Mouse (Mus musculus) forebrain, embryonic 11.5 days (tissue): ENCODE results near the gene Scamp4. TPM values are rescaled to one million over a fixed set of nuclear protein-coding genes. Genes with fewer than 3 reads are reported as not detected.

Experiments used
- ATAC-seq: fragments of 200-750 bp; cut with Nextera tagmentation; replicated peaks from 2 replicates; pipeline ENCODE4 v1.8.0; 2017; ENCODE audit warnings: moderate TSS enrichment; ENCODE audit not compliant: low FRiP score
- DNase-seq: peaks from one replicate; pipeline ENCODE4 v3.0.0-alpha.2; 2017; ENCODE audit warnings: low spot score
- H3K27ac ChIP-seq: fragments of 300-500 bp; sonication (generic); 2 replicates; pipeline ENCODE4 v1.5.1; 2014; ENCODE audit warnings: low read depth, low read length
- H3K27me3 ChIP-seq: fragments of 300-500 bp; sonication (generic); 2 replicates; pipeline ENCODE4 v1.6.1; 2014; ENCODE audit warnings: mild to moderate bottlenecking, low read length, mixed read lengths; ENCODE audit not compliant: control insufficient read depth, insufficient read depth
- H3K36me3 ChIP-seq: fragments of 300-500 bp; sonication (generic); 2 replicates; pipeline ENCODE4 v1.6.1; 2014; ENCODE audit warnings: mild to moderate bottlenecking, low read length, moderate library complexity, mixed read lengths; ENCODE audit not compliant: control insufficient read depth, insufficient read depth
- H3K4me1 ChIP-seq: fragments of 300-500 bp; sonication (generic); replicated peaks from 2 replicates; pipeline ENCODE4 v1.6.1; 2014; ENCODE audit warnings: low read length, mixed read lengths; ENCODE audit not compliant: control insufficient read depth, insufficient read depth
- H3K4me2 ChIP-seq: fragments of 300-500 bp; sonication (generic); 2 replicates; pipeline ENCODE4 v1.6.1; 2014; ENCODE audit warnings: low read depth, mild to moderate bottlenecking, low read length, moderate library complexity, mixed read lengths; ENCODE audit not compliant: severe bottlenecking
- H3K4me3 ChIP-seq: fragments of 300-500 bp; sonication (generic); 2 replicates; pipeline ENCODE4 v1.5.1; 2014; ENCODE audit warnings: low read depth, low read length
- H3K9ac ChIP-seq: fragments of 300-500 bp; sonication (generic); 2 replicates; pipeline ENCODE4 v1.6.1; 2014; ENCODE audit warnings: low read length
- H3K9me3 ChIP-seq: fragments of 300-500 bp; sonication (generic); 2 replicates; pipeline ENCODE4 v1.6.1; 2016; ENCODE audit warnings: low read length, mixed read lengths; ENCODE audit not compliant: control insufficient read depth
- WGBS: fragments of 180-500 bp; shearing (Covaris S2); extraction: QIAGEN DNeasy Blood & Tissue Kit; methylation state at CpG from one replicate; pipeline ENCODE4 v1.1.7; 2014; 5-methylcytosine and 5-hydroxymethylcytosine counted together
- polyA plus RNA-seq: library from polyadenylated mRNA; unstranded; fragments of >200 nt; fragmentation: Nextera tagmentation; extraction: Ambion mirVana; gene quantifications from 2 replicates; pipeline ENCODE4 v1.2.1, GENCODE M21; 2014

Scamp4 gene
- polyA plus RNA-seq, 1 experiment from 2014 or later, result 67.7 TPM

DNA sequence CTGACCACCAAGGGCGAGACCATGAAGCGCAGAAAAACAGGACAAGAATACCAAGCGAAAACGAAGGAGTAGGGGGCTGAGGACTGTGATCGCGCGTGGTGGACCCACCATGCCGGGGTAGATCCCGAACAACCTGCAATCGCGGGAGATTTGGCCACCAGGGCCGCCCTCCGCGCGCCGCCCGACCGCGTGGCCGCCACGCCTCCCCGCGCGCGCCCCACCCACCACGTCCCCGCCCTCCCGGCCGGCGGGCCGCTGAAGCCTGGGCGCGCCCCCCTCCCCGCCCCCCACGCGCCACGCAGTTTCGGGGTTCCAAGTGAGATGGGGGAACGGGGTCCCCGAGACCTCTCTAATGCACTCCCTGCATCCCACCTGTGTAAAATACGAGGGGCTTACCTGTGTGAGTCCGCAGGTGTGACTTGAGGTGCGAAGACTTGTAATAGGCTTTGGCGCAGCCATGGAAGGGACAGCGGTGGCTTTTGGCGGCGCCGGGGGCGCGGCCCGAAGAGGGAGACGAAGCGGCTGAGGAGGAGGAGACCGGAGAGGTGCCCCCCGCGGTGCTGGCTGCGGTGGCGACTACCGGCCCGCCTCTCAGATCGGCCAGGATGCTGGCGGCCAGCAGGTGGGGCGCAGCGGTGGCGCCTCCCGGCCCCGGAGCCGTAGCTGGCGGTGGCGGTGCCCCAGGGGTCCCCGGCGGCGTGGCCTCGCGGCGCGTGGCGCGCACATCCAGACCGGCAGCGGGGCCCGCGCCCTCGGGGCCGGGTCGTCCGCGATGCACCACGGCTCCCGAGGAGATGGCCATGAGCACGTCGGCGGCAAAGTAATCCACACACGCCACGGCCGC is 26.1 kb upstream of the Scamp4 start:
- peaks cover 14% of the 10 kb centered on the region; the same call in 1 of the 2 replicates for H3K4me1 ChIP-seq
- ATAC-seq, result peak; percentile 13; the same call in 1 of the 2 replicates
- under 1% methylated on average over 83 of the region's 96 CpGs for WGBS

DNA sequence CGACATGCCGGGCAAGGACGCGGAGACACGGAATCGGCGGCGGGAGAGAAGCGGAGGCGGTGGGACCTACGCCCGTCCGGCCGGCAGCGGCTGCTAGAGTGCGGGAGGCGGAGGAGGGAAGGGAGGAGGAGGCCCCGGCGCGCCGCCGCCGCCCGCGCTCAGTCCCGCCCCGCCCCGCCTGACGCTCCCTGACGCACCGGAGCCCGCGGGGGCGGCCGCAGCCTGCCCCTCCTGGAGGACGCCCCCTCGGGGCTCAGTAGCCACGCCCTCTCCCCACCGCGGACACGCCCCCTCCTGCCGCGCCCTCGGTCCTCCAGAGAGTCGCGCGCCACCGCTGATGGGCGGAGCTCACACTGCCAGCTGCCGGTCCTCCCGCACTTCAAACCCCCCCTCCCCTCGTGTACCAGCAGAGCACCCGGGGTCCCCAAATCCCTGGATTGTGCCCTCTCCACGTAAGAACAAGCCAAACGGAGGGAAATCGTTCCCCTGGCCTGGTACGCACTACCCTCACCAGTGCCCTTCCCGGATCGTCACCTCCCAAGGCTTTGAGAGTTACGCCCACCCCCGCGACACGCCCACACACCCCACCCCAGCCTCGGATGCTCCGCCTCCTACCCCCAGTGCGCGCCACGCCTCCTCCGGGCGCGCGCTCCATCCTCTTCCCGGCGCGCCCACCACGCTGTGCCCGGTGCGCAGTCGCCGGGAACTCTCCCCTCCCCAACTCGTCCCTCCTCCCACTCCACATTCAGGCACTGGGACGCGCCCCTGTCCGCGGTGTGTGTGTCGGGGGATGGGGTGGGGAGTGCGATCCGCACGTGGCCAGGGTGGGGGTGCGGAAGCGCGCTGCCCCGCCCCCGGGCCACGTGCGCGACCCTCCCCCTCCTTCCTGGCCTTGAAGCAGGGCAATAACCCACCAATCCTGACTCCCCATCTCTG is 25.2 kb upstream of the Scamp4 start, which contains the start of gene Klf16:
TSS of gene Klf16 (minus strand) at position 127 of the 936 bp plus-strand sequence.
- Histone ChIP-seq H3K9ac (peak within 1 kb of the TSS; percentile 73), H3K4me3 (peak within 1 kb of the TSS; percentile 72), H3K4me1 (peaks cover 14% of the 10 kb centered on the region; the same call in 1 of the 2 replicates), H3K27me3 (no peaks in the 10 kb centered on the region), H3K9me3 (no peaks in the 10 kb centered on the region), H3K36me3 (no peaks in the 10 kb centered on the region), H3K27ac (peak within 1 kb of the TSS; percentile 77), H3K4me2 (peak within 1 kb of the TSS; percentile 94)
- DNase-seq, result peak; percentile 99
- peak; percentile 84 for ATAC-seq
- WGBS, result under 1% methylated on average over 69 of the region's 97 CpGs

More for the DNA sequence above, 26.1 kb upstream of the Scamp4 start:
- peak overlapping the region; percentile 77 for H3K27ac ChIP-seq
- H3K27me3 ChIP-seq, result no peaks in the 10 kb centered on the region
- H3K9ac ChIP-seq, result peak overlapping the region; percentile 73
- H3K36me3 ChIP-seq, result no peaks in the 10 kb centered on the region
- peak; percentile 84 for DNase-seq
- H3K9me3 ChIP-seq, result no peaks in the 10 kb centered on the region
- H3K4me3 ChIP-seq, result peak overlapping the region; percentile 72
- peak overlapping the region; percentile 94 for H3K4me2 ChIP-seq

- Histone ChIP-seq H3K9ac (peak overlapping the region; percentile 73), H3K27me3 (no peaks in the 10 kb centered on the region), H3K36me3 (no peaks in the 10 kb centered on the region), H3K4me2 (peak overlapping the region; percentile 94), H3K4me1 (peaks cover 14% of the 10 kb centered on the region; the same call in 1 of the 2 replicates), H3K27ac (peak overlapping the region; percentile 77), H3K9me3 (no peaks in the 10 kb centered on the region), H3K4me3 (peak overlapping the region; percentile 72)
- ATAC-seq (peak; percentile 34), DNase-seq (peak; percentile 91)
- under 1% methylated on average over 29 of the region's 29 CpGs for WGBS
Measured at GRCm38 (mm10) chr10:80578131-80578750, 24.4 kb upstream of the Scamp4 start.

DNA sequence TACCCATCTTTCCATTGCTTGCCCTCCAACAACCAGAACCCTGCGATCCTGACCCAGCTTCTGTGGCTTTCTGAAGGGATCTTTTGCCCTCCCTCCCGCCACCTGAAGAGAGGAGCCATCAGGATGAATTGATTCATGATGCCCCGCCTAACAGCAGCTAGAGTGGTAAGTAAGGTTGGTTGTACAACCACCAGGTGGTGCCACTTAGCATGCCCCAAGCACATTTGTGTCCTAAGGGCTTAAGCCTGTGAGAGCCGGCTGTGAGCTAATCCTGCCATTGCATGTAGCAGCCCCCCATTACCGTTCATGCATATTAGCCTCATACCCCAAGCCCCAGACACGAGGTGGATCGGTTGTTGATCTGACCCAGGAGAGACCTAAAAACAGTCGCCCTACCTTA is 23.8 kb upstream of the Scamp4 start:
- ATAC-seq (no peak), DNase-seq (peak; percentile 74)
- 10% methylated on average over 8 of the region's 8 CpGs for WGBS
- Histone ChIP-seq H3K4me2 (no peak overlapping the region), H3K36me3 (no peaks in the 10 kb centered on the region), H3K9me3 (no peaks in the 10 kb centered on the region), H3K27ac (no peak overlapping the region), H3K9ac (no peak overlapping the region), H3K27me3 (no peaks in the 10 kb centered on the region), H3K4me1 (peaks cover 11% of the 10 kb centered on the region; the same call in 1 of the 2 replicates), H3K4me3 (no peak overlapping the region)

DNA sequence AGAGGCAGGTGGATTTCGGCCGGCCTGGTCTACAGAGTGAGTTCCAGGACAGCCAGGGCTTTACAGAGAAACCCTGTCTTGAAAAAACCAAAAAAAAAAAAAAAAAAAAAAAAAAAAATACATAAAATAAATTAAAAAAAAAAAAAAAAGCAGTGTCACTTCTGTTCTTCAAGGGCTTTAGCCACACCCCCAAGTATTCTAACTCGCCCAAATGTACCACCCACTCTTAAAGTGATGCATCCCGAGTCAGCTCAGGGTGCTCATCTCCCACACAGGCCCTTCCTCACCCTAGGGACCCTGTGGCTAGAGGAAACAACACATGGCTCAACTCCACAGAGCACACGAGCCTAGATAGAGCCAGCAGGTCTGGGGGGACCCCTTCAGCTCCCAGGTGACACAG is 19.6 kb upstream of the Scamp4 start:
- Histone ChIP-seq H3K4me2 (no peak overlapping the region), H3K27me3 (no peaks in the 10 kb centered on the region), H3K4me3 (no peak overlapping the region), H3K9me3 (no peaks in the 10 kb centered on the region), H3K9ac (no peak overlapping the region), H3K4me1 (peaks cover 4% of the 10 kb centered on the region; the same call in 1 of the 2 replicates), H3K27ac (no peak overlapping the region), H3K36me3 (no peaks in the 10 kb centered on the region; the same call in 1 of the 2 replicates)
- WGBS, result 87% methylated on average over 5 of the region's 5 CpGs
- ATAC-seq (no peak; the same call in 1 of the 2 replicates), DNase-seq (no peak)

DNA sequence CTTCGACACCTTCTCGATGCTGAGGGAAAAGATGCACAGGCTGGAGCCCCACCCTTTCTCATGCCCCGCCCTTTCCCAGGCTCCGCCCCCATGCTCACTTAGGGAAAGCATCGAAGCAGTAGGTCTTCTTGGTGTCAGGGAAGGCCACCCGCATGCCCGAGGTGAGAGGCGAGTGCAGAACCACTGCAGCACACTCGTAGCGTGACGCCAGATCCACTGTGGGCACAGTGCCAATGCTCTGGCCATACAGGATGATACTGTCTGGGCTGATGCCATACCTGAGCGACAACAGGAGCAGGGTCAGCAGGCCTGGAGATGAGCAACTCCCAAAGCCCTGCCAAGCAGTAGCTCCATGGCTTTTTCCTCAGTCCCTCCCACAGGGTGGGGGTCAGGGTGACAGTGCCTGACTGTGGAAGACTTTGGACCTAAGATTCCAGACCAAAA is 18.6 kb upstream of the Scamp4 start:
- peak; percentile 53 for DNase-seq
- H3K4me1 ChIP-seq, result peaks cover 9% of the 10 kb centered on the region
- no peaks in the 10 kb centered on the region for H3K27me3 ChIP-seq
- no peaks in the 10 kb centered on the region for H3K9me3 ChIP-seq
- H3K4me3 ChIP-seq, result no peak overlapping the region
- no peak overlapping the region for H3K4me2 ChIP-seq
- no peak overlapping the region for H3K9ac ChIP-seq
- no peaks in the 10 kb centered on the region; the same call in 1 of the 2 replicates for H3K36me3 ChIP-seq
- H3K27ac ChIP-seq, result no peak overlapping the region
- no peak for ATAC-seq
- 71% methylated on average over 12 of the region's 12 CpGs for WGBS

- 74% methylated on average over 12 of the region's 12 CpGs for WGBS
- DNase-seq (no peak), ATAC-seq (no peak)
- H3K27me3 ChIP-seq, result no peaks in the 10 kb centered on the region
- H3K4me1 ChIP-seq, result peaks cover 14% of the 10 kb centered on the region
- no peak overlapping the region for H3K27ac ChIP-seq
- H3K9ac ChIP-seq, result no peak overlapping the region
- no peak overlapping the region for H3K4me3 ChIP-seq
- H3K36me3 ChIP-seq, result no peaks in the 10 kb centered on the region; the same call in 1 of the 2 replicates
- H3K4me2 ChIP-seq, result no peak overlapping the region
- H3K9me3 ChIP-seq, result no peaks in the 10 kb centered on the region
Measured at GRCm38 (mm10) chr10:80584642-80585552, 17.8 kb upstream of the Scamp4 start.
